Mouse (Mus musculus): ENCODE data around the gene Usp49. TPM values are rescaled to one million over a fixed set of nuclear protein-coding genes. Genes with fewer than 3 reads are reported as not detected.

The Usp49 gene
- total RNA-seq, 2 experiments from 2014 or later = 1.4 to 3.7 TPM

DNA sequence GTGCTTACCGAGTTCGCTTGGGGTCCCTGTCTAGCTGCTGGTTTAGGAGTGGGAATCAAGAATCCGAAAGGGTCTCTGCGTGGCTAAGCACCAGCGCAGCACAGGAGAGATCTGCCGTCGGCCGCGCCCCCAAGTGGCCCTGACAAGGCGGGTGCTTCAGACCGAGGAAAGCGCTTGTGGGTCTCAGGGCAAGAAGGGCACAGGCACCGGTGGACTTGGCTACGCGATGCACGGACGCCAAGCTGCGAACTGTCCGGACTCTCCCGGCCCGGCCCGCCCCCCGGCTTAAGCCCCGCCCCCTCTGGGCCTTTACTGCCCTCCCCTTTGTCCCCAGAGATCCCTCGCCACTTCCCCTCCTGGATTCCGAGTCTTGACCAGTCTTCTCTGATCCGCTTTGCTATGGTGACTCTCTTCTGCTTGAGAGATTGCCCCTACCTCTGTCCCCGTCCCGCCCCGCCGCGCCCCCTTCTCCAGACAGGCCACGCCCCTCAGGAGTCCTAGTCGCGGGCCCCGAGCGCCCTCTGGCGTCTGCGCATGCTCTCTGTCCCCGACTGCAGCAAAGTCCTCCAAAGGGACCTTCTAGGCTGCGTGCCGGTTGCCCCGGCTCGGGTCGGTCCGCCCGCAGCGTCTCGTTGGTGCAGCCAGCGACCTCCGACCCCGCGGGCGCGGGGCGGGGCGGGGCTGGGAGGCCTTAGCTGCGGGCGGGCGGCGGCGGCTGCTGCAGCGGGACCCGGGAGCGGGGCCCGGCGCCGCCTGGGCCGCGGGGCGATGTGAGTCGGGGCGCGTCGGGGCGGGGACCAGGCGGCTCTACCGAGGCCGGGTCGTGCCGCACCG, 64.2 kb downstream of the Usp49 start, which contains the start of gene Prickle4:
Prickle4 (minus strand) TSS at position 234 of the 834 bp plus-strand sequence.
- peak; percentile 98 for DNase-seq

DNA sequence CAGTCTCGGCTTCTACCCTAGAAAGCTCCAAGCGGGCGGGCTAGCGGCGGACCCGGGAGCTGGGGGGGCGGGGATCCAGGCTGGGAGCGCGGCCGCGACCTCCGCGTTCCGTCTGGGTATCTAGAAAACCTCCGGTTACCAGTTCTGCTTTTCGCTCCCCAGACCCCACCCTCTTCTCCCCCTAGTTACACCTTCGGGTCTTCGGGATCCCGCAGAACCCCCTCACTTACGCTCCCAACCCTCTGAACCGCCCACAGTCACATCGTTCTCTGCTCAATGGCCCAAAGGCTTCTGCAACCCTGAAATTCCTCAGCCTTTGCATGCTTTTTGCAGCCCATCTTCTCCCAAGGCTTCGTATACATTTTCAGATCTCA, 64.8 kb downstream of the Usp49 start:
- DNase-seq = no peak

DNA sequence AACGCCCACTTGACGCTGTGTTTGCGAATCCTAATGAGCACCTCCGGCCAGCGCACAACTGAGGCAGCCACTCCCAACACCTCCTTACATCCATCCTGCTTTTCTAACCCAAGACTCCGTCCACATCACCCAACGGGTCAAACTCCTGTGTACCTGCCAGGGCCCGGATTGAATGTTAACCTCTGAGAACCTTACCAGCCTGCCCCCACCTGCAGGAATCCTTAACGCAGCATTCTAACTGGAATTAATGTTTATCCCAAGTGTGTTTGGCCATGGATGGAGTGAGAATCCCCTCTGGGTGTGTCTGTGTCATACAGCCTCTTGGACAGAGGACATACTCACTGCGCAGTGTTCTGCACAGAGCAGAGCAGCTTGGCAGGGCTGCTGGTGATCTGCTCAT, 67.7 kb downstream of the Usp49 start:
- DNase-seq = no peak

DNA sequence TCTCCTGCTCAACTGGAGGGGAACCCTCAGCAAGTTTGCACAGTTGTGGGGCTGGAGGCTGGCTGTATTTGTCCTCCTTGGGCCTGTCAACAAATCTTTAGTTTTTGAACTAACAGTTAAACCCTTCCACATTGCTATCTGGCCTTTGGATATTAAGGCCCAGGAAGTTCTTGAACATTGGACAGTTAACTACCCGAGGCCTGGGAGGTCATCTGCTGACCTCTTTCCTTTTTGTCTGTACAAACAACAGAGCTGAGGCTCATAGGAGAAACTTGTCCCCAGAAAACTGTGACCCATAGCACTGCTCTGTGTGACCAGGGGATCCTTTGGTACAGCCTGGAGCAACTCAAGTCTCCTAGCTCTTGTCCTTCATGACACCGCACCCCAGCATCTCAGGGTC, 68.6 kb downstream of the Usp49 start:
- DNase-seq = no peak

DNA sequence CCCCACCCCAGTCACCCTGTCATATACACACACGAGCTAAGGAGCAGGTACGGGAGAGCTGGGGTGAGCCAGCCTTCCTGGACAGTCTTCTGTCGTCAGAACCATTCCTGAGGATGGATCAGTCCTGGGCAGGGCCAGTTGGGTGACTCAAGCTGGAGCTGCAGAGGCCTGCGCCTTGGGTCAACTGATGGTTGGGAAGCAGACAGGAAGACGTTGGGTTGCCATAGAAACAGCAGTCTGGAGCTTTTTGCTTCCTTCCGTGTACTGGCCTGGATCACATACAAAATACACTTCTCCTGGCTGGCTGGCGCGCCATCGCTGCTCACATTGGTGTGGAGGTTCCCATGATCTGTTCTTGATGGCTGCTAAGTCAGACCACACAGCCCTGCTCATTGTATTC, 71.3 kb downstream of the Usp49 start:
- DNase-seq = no peak

DNA sequence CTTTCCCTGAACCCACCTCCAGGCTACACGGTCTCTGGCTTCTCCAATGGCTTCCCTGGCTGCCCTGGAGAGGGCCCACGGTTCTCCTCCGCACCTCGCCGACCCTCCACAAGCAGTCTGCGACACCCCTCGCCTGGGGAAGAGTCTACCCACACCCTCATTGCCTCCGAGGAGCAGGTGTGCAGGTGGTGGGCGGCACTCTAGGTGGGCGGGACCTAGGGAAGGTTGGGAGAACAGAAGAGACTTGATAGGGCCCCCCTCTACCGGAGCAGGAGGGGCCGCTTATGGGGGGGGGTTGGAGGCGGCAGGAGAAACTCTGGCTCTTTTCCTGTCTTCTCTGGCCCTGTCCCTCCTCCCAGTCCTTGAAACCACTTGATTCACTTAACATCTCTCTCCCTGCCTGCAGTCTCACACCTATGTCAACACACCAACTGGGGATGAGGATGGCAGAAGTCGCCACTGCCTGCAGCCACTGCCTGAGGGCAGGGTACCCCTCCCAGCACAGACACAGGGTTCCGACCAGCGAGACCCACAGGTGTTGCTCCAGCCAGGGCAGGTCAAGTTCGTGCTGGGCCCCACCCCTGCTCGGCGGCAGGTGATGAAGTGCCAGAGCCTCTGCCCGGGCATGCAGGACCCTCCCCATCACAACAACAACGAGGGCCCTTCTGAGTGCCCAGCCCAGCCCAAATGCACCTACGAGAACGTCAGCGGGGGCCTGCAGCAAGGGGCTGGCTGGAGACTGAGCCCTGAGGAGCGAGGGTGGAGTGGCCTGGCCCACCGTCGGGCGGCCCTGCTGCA, 72.3 kb downstream of the Usp49 start:
- DNase-seq = no peak

DNA sequence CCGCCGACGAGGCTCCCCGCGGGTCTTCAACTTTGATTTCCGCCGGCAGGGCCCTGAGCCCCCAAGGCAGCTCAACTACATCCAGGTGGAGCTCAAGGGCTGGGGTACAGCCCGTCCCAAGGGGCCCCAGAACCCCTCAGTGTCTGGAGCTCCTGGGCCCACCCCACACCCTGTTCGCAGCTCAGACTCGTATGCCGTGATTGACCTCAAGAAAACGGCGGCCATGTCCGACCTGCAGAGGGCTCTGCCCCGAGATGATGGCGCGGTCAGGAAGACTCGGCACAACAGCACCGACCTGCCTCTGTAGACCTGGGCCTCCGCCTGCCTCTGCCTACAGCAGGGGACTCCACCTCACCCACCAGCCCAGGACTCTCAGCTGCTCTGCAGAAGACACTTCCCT, 73.1 kb downstream of the Usp49 start:
- no peak for DNase-seq

DNA sequence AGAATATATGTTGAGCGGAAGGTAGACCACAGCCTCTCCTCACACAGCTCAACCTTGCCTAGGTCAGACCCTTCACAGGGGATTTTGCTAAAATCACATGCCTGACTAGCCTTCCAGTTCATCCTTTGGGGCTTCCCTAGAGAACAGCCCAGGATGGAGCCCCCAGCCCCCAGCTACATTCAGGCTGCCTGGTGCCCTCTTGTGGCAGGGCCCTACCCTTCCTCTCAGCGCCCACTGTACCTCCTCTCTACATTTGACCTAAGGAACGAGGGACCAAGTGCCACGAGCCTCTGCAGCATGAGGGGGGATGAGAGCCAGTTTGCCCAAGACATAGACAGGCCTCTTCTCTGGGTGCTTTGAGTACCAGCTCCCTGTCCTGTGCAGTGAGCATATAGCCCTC, 74.2 kb downstream of the Usp49 start:
- DNase-seq = no peak

DNA sequence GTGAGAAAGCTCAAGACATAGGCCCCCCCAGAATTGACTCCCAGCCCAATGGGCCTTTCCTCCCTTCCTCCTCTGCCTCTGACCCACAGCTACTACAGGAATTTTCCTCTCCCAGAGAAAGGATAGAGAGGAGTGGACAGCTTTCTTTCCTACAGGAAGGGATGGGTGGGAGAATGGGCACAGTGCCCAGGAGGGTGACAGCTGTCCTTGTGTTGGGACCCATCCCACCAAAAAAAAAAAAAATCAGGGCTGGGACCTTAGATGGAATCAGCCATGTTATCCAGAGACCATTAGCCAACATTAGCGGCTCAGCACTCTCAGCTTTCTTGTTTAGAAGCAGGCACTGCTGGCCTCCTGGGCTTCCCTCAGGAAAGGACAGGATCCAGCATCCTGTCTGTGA, 75.7 kb downstream of the Usp49 start:
- DNase-seq = peak in 1 of 2 experiments; percentile 16

DNA sequence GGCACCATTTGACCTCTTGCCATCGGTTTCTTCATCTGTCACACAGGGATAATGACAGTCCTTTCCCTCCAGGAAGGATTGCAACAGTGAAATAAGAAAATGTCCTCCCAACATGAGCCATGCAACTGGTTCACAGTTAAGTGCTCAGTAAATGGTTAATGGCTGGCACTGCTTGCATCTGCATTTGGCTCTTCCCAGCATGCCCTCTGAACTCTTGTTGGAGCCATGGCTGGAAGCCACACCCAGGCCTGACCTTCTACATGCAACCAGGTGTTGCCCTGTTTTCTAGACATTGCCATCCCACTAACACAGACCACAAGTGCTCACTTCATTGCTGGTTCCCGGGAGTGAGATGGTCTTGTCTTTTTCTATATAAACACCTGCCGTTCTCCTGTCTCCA, 77.5 kb downstream of the Usp49 start:
- DNase-seq = no peak

DNA sequence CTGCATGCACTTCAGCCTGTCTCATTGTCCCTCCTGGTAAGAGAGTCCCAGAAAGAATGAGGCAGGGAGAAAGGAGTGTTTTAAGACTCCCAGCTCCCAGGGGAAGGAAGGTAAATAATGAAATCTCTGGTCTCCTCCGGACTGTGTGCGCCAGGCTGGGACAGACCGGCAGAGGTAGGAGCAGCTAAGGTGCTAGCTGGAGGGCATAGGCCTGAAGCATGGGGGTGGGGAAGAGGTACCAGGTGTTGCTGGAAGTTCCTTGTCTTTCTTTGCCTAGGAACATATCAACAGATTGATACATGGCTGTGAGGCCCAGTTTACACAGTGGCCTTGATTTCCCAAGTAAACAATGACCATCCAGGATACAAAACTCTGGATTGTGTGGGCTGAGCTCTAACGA, 78.5 kb downstream of the Usp49 start:
- no peak for DNase-seq

DNA sequence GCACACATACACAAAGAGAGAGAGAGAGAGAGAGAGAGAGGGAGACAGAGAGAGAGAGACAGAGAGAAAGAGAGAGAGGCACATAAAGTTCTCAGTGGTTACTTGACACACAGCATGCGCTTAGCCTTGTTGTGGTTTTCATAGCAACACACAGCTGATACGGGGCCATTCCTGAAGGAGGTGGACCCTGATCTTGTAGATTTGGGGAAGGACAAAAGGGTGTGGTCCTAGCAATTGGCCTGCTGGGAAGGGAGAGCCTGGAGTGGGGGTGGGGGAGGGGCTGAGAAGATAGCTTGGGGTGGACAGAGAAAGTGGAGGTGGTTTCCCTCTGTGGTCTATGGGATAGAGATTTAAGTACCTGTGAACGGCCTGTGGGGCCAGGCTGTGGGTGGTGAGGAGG, 79.5 kb downstream of the Usp49 start:
- no peak for DNase-seq

DNA sequence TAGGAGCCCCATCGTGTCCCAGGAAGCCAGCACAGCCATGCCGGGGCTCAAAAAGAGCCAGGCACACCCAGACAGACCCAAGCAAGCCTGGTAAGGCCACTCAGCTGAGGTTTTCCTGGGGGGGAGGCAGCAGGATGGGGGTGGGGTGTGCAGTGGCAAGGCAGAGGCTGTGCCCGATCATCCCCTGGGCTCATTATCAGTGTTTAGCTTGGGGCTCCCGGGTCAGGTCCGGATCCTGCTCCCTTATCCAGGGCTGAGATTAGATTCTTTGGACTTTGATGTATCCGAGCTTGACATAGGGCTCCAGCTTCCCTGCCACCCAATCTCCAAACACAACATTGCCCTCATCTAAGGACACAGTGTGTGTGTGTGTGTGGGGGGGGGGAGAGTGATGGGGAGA, 81.4 kb downstream of the Usp49 start:
- no peak for DNase-seq

DNA sequence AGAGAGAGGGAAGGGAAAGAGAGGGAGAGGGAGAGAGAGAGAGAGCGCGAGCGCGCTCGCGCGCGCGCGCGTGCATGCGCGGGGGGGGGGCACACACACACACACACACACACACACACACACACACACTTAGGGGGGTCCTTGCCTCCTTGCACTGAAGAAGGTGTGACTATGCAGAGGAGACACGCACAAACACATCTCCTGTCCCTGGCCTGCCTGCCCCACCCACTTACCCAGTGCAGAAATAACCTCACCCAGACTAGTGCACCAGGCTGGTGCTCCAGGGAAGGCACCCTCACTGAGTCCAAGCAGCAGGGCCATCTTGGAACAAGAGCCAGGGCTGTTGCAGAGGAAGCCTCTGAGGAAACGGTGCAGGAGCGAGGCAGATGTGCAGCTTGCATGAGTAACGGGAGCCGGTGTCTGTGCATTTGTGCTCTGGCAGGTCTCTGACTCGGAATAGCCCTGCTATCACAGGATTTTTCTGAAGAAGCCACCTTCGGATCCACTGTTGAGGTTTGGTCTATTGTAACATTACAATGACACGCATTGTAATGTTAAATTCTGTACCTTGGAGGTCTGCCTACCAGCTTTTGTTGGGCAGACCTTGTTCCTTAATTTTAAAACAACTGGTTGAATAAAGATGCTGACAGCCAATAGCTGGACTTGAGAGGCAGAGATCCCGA, 82.5 kb downstream of the Usp49 start:
- no peak for DNase-seq

DNA sequence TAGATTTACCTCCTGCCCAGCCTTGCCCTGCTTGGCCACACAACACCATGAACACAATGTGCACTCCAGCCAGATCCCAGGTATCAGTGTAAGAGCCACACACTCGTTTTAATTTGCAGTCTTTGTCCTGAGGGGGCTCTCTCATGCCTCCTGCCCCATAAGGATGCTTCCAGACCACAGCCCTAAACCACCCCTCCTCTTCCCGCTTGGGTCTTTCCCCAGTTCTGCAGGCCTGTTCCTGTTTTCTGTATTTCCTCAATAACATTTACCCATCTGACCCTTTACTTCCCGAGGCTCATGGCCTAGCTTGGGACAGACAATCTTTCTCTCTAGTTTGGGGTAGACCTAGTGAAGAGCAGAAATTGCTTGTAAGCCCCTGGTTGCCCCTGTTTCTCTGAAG, 84.5 kb downstream of the Usp49 start:
- no peak for DNase-seq

DNA sequence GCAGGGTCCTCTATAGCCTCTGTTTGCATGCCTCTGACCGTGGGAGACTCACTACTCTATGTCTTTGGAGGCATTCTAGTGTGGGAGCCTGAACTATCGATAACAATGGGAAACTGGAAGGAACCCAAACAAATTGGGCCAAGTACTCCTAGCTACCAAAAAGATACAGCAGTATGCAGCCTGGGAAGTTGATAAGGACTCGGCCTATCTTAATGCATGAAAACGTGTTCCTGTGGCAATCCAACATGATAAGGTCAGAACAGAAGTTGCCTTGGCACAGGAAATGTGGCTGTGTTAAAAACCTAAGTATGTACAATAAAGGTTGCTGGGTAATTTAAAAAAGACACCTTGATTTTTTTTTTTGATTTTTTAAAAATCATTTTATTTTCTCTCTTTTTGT, 90.7 kb downstream of the Usp49 start:
- DNase-seq = peak in 1 of 2 experiments; percentile 42

DNA sequence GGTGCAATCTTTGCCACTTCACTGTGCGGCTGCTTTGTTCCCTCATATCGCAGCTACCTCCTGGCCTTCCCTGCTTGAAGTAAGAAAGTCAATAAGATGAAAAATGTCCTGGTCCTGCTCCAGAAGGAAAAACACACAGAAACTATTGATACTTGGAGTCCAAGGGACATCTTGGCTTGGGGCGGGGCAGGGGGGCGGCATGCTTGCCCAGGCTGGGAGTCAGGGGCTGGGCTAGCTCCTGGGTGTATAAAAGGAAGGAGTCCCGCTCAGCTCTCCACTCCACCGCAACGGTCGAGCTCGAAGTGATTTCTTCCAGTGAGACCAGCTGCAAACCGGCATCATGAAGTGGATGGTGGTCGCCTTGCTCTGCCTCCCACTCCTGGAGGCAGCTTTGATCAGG, 96.1 kb downstream of the Usp49 start, which contains the start of gene Pgc:
Pgc (plus strand) TSS at position 277 of the 400 bp plus-strand sequence.
- DNase-seq = no peak

DNA sequence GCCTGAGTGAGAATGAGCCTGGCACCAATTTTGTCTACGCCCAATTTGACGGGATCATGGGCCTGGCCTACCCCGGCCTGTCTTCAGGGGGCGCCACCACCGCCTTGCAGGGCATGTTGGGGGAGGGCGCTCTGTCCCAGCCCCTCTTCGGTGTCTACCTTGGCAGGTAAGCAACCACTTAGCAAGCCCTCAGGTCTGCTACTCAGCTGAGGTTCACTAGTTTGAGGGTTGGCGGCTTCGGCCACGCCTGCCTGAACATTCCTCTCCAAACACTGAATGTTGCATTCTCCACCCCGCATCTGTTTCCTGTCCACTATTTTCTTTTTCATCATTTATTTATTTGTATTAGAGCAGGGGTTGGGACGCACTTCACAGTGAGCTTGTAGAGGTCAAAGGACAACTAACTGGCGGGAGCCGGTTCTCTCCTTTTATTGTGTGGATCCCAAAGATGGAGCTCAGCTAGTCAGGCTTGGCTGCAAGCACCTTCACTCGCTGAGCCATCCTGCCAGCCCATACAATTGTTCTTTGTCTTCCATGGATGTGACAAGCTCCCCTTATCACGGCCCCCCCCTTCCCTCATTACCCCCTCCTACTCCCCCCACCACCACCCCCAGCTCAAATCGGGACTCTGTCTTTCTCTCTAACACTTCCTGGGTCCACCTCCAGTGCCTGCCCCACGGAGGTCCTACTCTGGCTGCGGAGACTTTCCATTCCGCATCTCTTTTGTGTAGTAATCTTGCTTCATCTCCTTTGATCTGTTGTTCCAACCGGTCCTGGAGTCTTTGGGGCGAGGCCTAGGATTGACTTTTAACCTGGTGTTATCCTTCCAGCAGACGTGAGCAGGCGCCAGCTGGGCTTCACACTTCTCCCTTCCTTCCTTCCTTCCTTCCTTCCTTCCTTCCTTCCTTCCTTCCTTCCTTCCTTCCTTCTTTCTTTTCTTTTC, 100.4 kb downstream of the Usp49 start:
- DNase-seq = no peak

DNA sequence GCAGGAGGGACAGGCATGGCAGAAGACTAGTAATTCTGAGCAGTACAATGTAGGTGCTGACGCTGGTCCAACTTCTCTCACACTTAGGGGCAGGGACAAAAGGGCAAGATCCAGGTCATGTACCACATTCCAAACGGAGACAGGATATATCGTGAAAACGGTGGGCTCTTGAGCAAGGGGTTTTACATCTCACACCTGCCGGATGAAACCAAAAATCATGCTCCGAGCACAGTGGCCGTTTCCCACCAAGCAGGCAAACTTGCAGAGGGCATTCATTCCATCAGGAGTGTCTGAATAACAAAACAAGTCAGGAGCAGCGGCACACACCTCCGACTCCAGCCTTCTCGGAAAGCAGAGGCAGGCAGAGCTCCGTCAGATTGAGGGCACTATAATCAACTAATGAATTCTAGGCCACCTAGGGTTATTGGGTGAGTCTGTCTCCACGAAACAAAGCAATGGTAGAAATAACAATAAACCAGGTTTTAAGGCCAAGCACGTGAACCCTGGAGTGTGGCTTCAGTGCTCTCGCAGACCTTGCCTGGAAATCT, 105.1 kb downstream of the Usp49 start:
- no peak for DNase-seq

All from heart, adult 18-20 months (tissue).